Mouse (Mus musculus) limb, embryonic 13.5 days (tissue): ENCODE data around the gene Ssh2. TPM values are rescaled to one million over a fixed set of nuclear protein-coding genes. Genes with fewer than 3 reads are reported as not detected.
"Not testable (repeated sequence)": the region's sequence is repeated elsewhere in the genome, so short reads cannot be mapped to it uniquely, and the experiment has no call there.

Experiments used
- ATAC-seq: fragments of 200-750 bp; cut with Nextera tagmentation; 2 replicates; pipeline ENCODE4 v1.8.0; 2017; ENCODE audit warnings: low read depth, moderate number of reproducible peaks, moderate TSS enrichment; ENCODE audit not compliant: low FRiP score
- H3K27ac ChIP-seq: fragments of 300-500 bp; sonication (generic); 2 replicates; pipeline ENCODE4 v1.5.1; 2015; ENCODE audit warnings: inconsistent platforms, mild to moderate bottlenecking, moderate library complexity
- H3K27me3 ChIP-seq: fragments of 300-500 bp; sonication (generic); 2 replicates; pipeline ENCODE4 v1.6.1; 2015; ENCODE audit warnings: mild to moderate bottlenecking, inconsistent platforms
- H3K36me3 ChIP-seq: fragments of 300-500 bp; sonication (generic); 2 replicates; pipeline ENCODE4 v1.6.1; 2015; ENCODE audit warnings: inconsistent platforms, mild to moderate bottlenecking, moderate library complexity
- H3K4me1 ChIP-seq: fragments of 300-500 bp; sonication (generic); 2 replicates; pipeline ENCODE4 v1.6.1; 2015; ENCODE audit warnings: inconsistent platforms
- H3K4me2 ChIP-seq: fragments of 300-500 bp; sonication (generic); replicated peaks from 2 replicates; pipeline ENCODE4 v1.6.1; 2015; ENCODE audit warnings: inconsistent platforms, mild to moderate bottlenecking, moderate library complexity
- H3K4me3 ChIP-seq: fragments of 300-500 bp; sonication (generic); 2 replicates; pipeline ENCODE4 v1.5.1; 2015; ENCODE audit warnings: moderate library complexity, mild to moderate bottlenecking, inconsistent platforms
- H3K9ac ChIP-seq: fragments of 300-500 bp; sonication (generic); 2 replicates; pipeline ENCODE4 v1.6.1; 2015; ENCODE audit warnings: mild to moderate bottlenecking, inconsistent platforms
- H3K9me3 ChIP-seq: fragments of 300-500 bp; sonication (generic); 2 replicates; pipeline ENCODE4 v1.6.1; 2016; ENCODE audit warnings: inconsistent platforms
- WGBS: fragments of 180-500 bp; shearing (Covaris S2); methylation state at CpG from one replicate; pipeline ENCODE4 v1.1.7; 2015; 5-methylcytosine and 5-hydroxymethylcytosine counted together
- polyA plus RNA-seq: library from polyadenylated mRNA; unstranded; fragments of >200 nt; fragmentation: Nextera tagmentation; extraction: Ambion mirVana; gene quantifications from 2 replicates; pipeline ENCODE4 v1.2.1, GENCODE M21; 2015

Ssh2 gene
- polyA plus RNA-seq, 1 experiment from 2014 or later: 8.6 TPM

GRCm38 (mm10) chr11:77385706-77386690, 169.9 kb downstream of the Ssh2 start:
- WGBS: 61% methylated on average over 3 of the region's 3 CpGs
- H3K4me1 ChIP-seq: no peaks in the 10 kb centered on the region
- no peak for ATAC-seq
- H3K4me3 ChIP-seq: no peak overlapping the region
- H3K9ac ChIP-seq: no peak overlapping the region
- no peak overlapping the region for H3K27ac ChIP-seq
- no peak overlapping the region for H3K4me2 ChIP-seq
- H3K9me3 ChIP-seq: no peaks in the 10 kb centered on the region
- H3K27me3 ChIP-seq: no peaks in the 10 kb centered on the region
- no peaks in the 10 kb centered on the region for H3K36me3 ChIP-seq

- not testable (repeated sequence) for H3K27ac ChIP-seq, H3K9ac ChIP-seq, H3K9me3 ChIP-seq, H3K4me2 ChIP-seq, ATAC-seq, H3K36me3 ChIP-seq, H3K27me3 ChIP-seq, H3K4me3 ChIP-seq, H3K4me1 ChIP-seq
- WGBS: 88% methylated on average over 3 of the region's 3 CpGs
Measured at GRCm38 (mm10) chr11:77388197-77388596, 172.1 kb downstream of the Ssh2 start.

- ATAC-seq: no peak
- no peak overlapping the region for H3K9ac ChIP-seq
Measured at GRCm38 (mm10) chr11:77395539-77395938, 179.5 kb downstream of the Ssh2 start.

GRCm38 (mm10) chr11:77402508-77402907, 186.4 kb downstream of the Ssh2 start:
- ATAC-seq: no peak
- WGBS: 79% methylated on average over 2 of the region's 2 CpGs
- H3K27ac ChIP-seq: no peak overlapping the region
- H3K9ac ChIP-seq: no peak overlapping the region
- H3K4me1 ChIP-seq: no peaks in the 10 kb centered on the region
- H3K27me3 ChIP-seq: no peaks in the 10 kb centered on the region
- no peak overlapping the region for H3K4me2 ChIP-seq
- 0 out of 2 replicates have a peak, but pooled peaks cover 2% of the 10 kb centered on the region for H3K36me3 ChIP-seq
- H3K4me3 ChIP-seq: no peak overlapping the region
- no peaks in the 10 kb centered on the region for H3K9me3 ChIP-seq

More at GRCm38 (mm10) chr11:77395539-77395938, 179.5 kb downstream of the Ssh2 start:
- Histone ChIP-seq H3K4me3 (no peak overlapping the region), H3K4me1 (no peaks in the 10 kb centered on the region), H3K4me2 (no peak overlapping the region), H3K9me3 (no peaks in the 10 kb centered on the region), H3K36me3 (peaks cover 10% of the 10 kb centered on the region; the same call in 1 of the 2 replicates), H3K27me3 (no peaks in the 10 kb centered on the region), H3K27ac (no peak overlapping the region)
- 89% methylated on average over 2 of the region's 2 CpGs for WGBS

- H3K9ac ChIP-seq: no peak overlapping the region
- WGBS: 87% methylated on average over 2 of the region's 2 CpGs
- ATAC-seq: no peak
- no peak overlapping the region for H3K4me3 ChIP-seq
- H3K4me2 ChIP-seq: no peak overlapping the region
- H3K27me3 ChIP-seq: no peaks in the 10 kb centered on the region
- H3K36me3 ChIP-seq: peaks cover 7% of the 10 kb centered on the region
- no peak overlapping the region for H3K27ac ChIP-seq
- no peaks in the 10 kb centered on the region for H3K4me1 ChIP-seq
- H3K9me3 ChIP-seq: no peaks in the 10 kb centered on the region
Measured at GRCm38 (mm10) chr11:77406329-77406728, 190.2 kb downstream of the Ssh2 start.

GRCm38 (mm10) chr11:77409879-77410278, 193.8 kb downstream of the Ssh2 start:
- Histone ChIP-seq H3K4me1 (no peaks in the 10 kb centered on the region), H3K9ac (no peak overlapping the region), H3K27ac (no peak overlapping the region), H3K9me3 (no peaks in the 10 kb centered on the region), H3K27me3 (no peaks in the 10 kb centered on the region), H3K36me3 (peaks cover 7% of the 10 kb centered on the region), H3K4me2 (no peak overlapping the region), H3K4me3 (no peak overlapping the region)
- WGBS: 82% methylated on average over 6 of the region's 6 CpGs
- ATAC-seq: no peak

- H3K9me3 ChIP-seq: no peaks in the 10 kb centered on the region
- no peak overlapping the region for H3K4me3 ChIP-seq
- H3K4me1 ChIP-seq: peaks cover 2% of the 10 kb centered on the region; the same call in 1 of the 2 replicates
- H3K4me2 ChIP-seq: no peak overlapping the region
- peaks cover 7% of the 10 kb centered on the region for H3K36me3 ChIP-seq
- H3K27ac ChIP-seq: no peak overlapping the region
- H3K27me3 ChIP-seq: no peaks in the 10 kb centered on the region
- no peak overlapping the region for H3K9ac ChIP-seq
- ATAC-seq: no peak
Measured at GRCm38 (mm10) chr11:77411284-77411683, 195.2 kb downstream of the Ssh2 start.

- H3K27ac ChIP-seq: no peak overlapping the region
- no peak overlapping the region for H3K4me2 ChIP-seq
- H3K4me1 ChIP-seq: peaks cover 6% of the 10 kb centered on the region; the same call in 1 of the 2 replicates
- no peaks in the 10 kb centered on the region for H3K27me3 ChIP-seq
- no peaks in the 10 kb centered on the region for H3K9me3 ChIP-seq
- H3K36me3 ChIP-seq: no peaks in the 10 kb centered on the region
- WGBS: 82% methylated on average over 2 of the region's 2 CpGs
- no peak overlapping the region for H3K4me3 ChIP-seq
- ATAC-seq: no peak
- H3K9ac ChIP-seq: no peak overlapping the region
Measured at GRCm38 (mm10) chr11:77414141-77414839, 198.2 kb downstream of the Ssh2 start.

GRCm38 (mm10) chr11:77416212-77417000, 200.3 kb downstream of the Ssh2 start:
- no peaks in the 10 kb centered on the region for H3K27me3 ChIP-seq
- whole genome bisulfite sequencing: 61% methylated on average over 4 of the region's 4 CpGs
- peaks cover 4% of the 10 kb centered on the region; the same call in 1 of the 2 replicates for H3K36me3 ChIP-seq
- no peak for ATAC-seq
- H3K4me2 ChIP-seq: no peak overlapping the region
- no peak overlapping the region for H3K9ac ChIP-seq
- peaks cover 6% of the 10 kb centered on the region; the same call in 1 of the 2 replicates for H3K4me1 ChIP-seq
- H3K27ac ChIP-seq: no peak overlapping the region
- no peaks in the 10 kb centered on the region for H3K9me3 ChIP-seq
- H3K4me3 ChIP-seq: no peak overlapping the region

- 92% methylated on average over 4 of the region's 4 CpGs for WGBS
Measured at GRCm38 (mm10) chr11:77418021-77418420, 201.9 kb downstream of the Ssh2 start.

GRCm38 (mm10) chr11:77423175-77423859, 207.2 kb downstream of the Ssh2 start:
- Histone ChIP-seq H3K36me3 (peaks cover 23% of the 10 kb centered on the region), H3K9ac (no peak overlapping the region), H3K4me2 (no peak overlapping the region), H3K27me3 (no peaks in the 10 kb centered on the region), H3K4me1 (no peaks in the 10 kb centered on the region), H3K27ac (no peak overlapping the region), H3K9me3 (no peaks in the 10 kb centered on the region), H3K4me3 (no peak overlapping the region)
- no peak for ATAC-seq
- 82% methylated on average over 4 of the region's 4 CpGs for WGBS

More at GRCm38 (mm10) chr11:77418021-77418420, 201.9 kb downstream of the Ssh2 start:
- H3K9me3 ChIP-seq: no peaks in the 10 kb centered on the region
- H3K4me2 ChIP-seq: no peak overlapping the region
- no peak overlapping the region for H3K4me3 ChIP-seq
- no peak overlapping the region for H3K27ac ChIP-seq
- H3K27me3 ChIP-seq: no peaks in the 10 kb centered on the region
- peaks cover 6% of the 10 kb centered on the region; the same call in 1 of the 2 replicates for H3K4me1 ChIP-seq
- peaks cover 10% of the 10 kb centered on the region for H3K36me3 ChIP-seq
- no peak for ATAC-seq
- H3K9ac ChIP-seq: no peak overlapping the region
